Mouse (Mus musculus): Measurements from ENCODE around the gene Susd2. TPM values are rescaled to one million over a fixed set of nuclear protein-coding genes. Genes with fewer than 3 reads are reported as not detected.

Gene Susd2
- 1 to 10 TPM in 1 of 2 experiments, under 1 TPM in 1; 0.04 to 8.0 TPM for polyA plus RNA-seq (2012; fragmentation: generic; extraction: Trizol)

DNA sequence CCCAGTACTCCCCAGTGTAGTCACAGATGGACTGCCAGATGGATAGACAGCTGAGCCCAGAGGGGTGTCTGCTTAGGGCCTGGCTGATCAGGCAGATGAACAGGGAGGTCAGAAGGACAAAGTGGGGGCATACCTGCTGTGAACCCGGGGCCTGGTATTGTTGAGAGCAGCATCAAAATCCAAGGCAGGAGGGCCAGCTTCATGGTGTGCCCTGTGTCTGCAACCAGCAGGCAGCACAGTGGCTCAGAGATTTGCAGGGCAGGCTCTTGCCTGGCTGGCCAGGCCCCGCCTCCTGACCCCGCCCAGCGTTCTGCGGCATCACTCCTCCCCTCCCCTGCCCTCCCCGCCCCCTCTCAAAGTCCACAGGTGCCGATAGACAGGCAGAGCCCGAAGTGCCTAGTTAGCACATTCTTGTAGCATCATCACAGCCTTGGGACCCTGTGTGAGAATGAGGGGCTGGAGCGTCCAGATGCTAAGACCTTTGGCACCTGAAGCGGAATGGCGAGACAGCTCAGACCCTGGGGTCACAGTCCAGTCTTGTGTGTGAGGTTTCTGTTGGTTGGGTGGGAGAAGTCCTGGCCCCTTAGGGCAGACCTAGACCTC, at the start of gene Susd2:
Susd2 (minus strand) TSS at position 268 of the 603 bp plus-strand sequence.

DNA sequence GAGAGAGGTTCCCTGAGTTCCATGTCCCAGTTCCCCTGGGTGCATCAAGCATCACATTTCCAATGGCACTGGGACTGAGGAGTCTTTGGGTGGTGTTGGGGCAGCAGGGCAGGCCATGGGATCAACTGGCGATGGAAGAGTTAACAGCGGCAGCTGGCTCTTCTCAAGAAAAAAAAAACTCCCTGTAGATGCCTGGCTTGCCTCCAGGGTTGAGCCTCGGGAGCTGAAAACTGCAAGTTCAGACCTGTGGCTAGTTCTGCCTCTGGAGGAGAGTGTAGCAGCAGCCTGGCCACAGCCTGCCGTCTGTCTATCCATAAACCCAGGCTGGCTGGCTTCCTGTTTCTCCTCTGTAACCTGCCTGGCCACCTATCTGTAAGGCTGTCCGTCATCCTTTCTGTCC, 54.7 kb downstream of the Susd2 start, which contains the start of gene Ggt5:
Ggt5 (plus strand) TSS at position 212 of the 400 bp plus-strand sequence.

Other genes with a start within 250 kb of the Susd2 start
- not detected for gene Upb1, start 242.9 kb downstream of the Susd2 start, polyA plus RNA-seq (2012; fragmentation: generic; extraction: Trizol)
- 100 to 1,000 TPM in 1 of 2 experiments, 10 to 100 TPM in 1; 93.6 to 181 TPM for gene Snrpd3, start 126.5 kb downstream of the Susd2 start, polyA plus RNA-seq (2012; fragmentation: generic; extraction: Trizol)
- 10 to 100 TPM in 1 of 2 experiments, 1 to 10 TPM in 1; 5.3 to 18.5 TPM for gene Gucd1, start 126.0 kb downstream of the Susd2 start, polyA plus RNA-seq (2012; fragmentation: generic; extraction: Trizol)
- 10 to 100 TPM in 1 of 2 experiments, 1 to 10 TPM in 1; 3.5 to 32.0 TPM for gene Lrrc75b, start 83.7 kb downstream of the Susd2 start, polyA plus RNA-seq (2012; fragmentation: generic; extraction: Trizol)
- gene Ggt1, start 82.4 kb downstream of the Susd2 start, polyA plus RNA-seq (2012; fragmentation: generic; extraction: Trizol), result 1 to 10 TPM in 1 of 2 experiments, under 1 TPM in 1; 0.19 to 1.8 TPM
- gene Ggt5, start 54.7 kb downstream of the Susd2 start, polyA plus RNA-seq (2012; fragmentation: generic; extraction: Trizol), result 1 to 10 TPM in 1 of 2 experiments, under 1 TPM in 1; 0.02 to 2.8 TPM
- 10 to 100 TPM; 10.8 to 44.7 TPM for gene Cabin1, start 120.3 kb upstream of the Susd2 start, polyA plus RNA-seq (2012; fragmentation: generic; extraction: Trizol)
- 10 to 100 TPM; 42.5 to 79.9 TPM for gene Ddt, start 129.4 kb upstream of the Susd2 start, polyA plus RNA-seq (2012; fragmentation: generic; extraction: Trizol)
- not detected for gene Gm20441, start 136.9 kb upstream of the Susd2 start, polyA plus RNA-seq (2012; fragmentation: generic; extraction: Trizol)
- 1 to 10 TPM in 1 of 2 experiments, under 1 TPM in 1; 0.42 to 3.1 TPM for gene Gstt3, start 137.4 kb upstream of the Susd2 start, polyA plus RNA-seq (2012; fragmentation: generic; extraction: Trizol)
- gene Gstt1, start 154.6 kb upstream of the Susd2 start, polyA plus RNA-seq (2012; fragmentation: generic; extraction: Trizol), result 10 to 100 TPM in 1 of 2 experiments, 1 to 10 TPM in 1; 6.2 to 43.9 TPM
- not detected for gene Gstt4, start 178.5 kb upstream of the Susd2 start, polyA plus RNA-seq (2012; fragmentation: generic; extraction: Trizol)
- gene Gstt2, start 193.4 kb upstream of the Susd2 start, polyA plus RNA-seq (2012; fragmentation: generic; extraction: Trizol), result 1 to 10 TPM in 1 of 2 experiments, under 1 TPM in 1; 0.08 to 1.2 TPM
- 1,000 to 10,000 TPM in 1 of 2 experiments, 100 to 1,000 TPM in 1; 771 to 3,948 TPM for gene Mif, start 216.2 kb upstream of the Susd2 start, polyA plus RNA-seq (2012; fragmentation: generic; extraction: Trizol)
- under 1 TPM in 1 of 2 experiments, not detected in 1; 0.45 TPM for gene Derl3, start 249.4 kb upstream of the Susd2 start, polyA plus RNA-seq (2012; fragmentation: generic; extraction: Trizol)